Mouse (Mus musculus) heart, embryonic 12.5 days (tissue): ENCODE measurements around the gene Sfi1. TPM values are rescaled to one million over a fixed set of nuclear protein-coding genes. Genes with fewer than 3 reads are reported as not detected.
"Not testable (repeated sequence)": the region's sequence is repeated elsewhere in the genome, so short reads cannot be mapped to it uniquely, and the experiment has no call there.

Experiments
- ATAC-seq: fragments of 200-750 bp; cut with Nextera tagmentation; 2 replicates; pipeline ENCODE4 v1.8.0; 2017; ENCODE audit warnings: moderate TSS enrichment, moderate library complexity; ENCODE audit not compliant: insufficient number of reproducible peaks, low FRiP score
- H3K27ac ChIP-seq: fragments of 300-500 bp; sonication (generic); 2 replicates; pipeline ENCODE4 v1.5.1; 2016; ENCODE audit warnings: mild to moderate bottlenecking, moderate library complexity; ENCODE audit not compliant: poor library complexity, severe bottlenecking
- H3K27me3 ChIP-seq: fragments of 300-500 bp; sonication (generic); replicated peaks from 2 replicates; pipeline ENCODE4 v1.6.1; 2016; ENCODE audit warnings: mild to moderate bottlenecking, moderate library complexity
- H3K36me3 ChIP-seq: fragments of 300-500 bp; sonication (generic); 2 replicates; pipeline ENCODE4 v1.6.1; 2016; ENCODE audit warnings: mild to moderate bottlenecking, moderate library complexity
- H3K4me1 ChIP-seq: fragments of 300-500 bp; sonication (generic); replicated peaks from 2 replicates; pipeline ENCODE4 v1.6.1; 2016; ENCODE audit warnings: mild to moderate bottlenecking
- H3K4me2 ChIP-seq: fragments of 300-500 bp; sonication (generic); 2 replicates; pipeline ENCODE4 v1.6.1; 2016; ENCODE audit warnings: mild to moderate bottlenecking, moderate library complexity
- H3K4me3 ChIP-seq: fragments of 300-500 bp; sonication (generic); 2 replicates; pipeline ENCODE4 v1.5.1; 2016; ENCODE audit warnings: mild to moderate bottlenecking
- H3K9ac ChIP-seq: fragments of 300-500 bp; sonication (generic); 2 replicates; pipeline ENCODE4 v1.6.1; 2016; ENCODE audit warnings: mild to moderate bottlenecking, moderate library complexity
- H3K9me3 ChIP-seq: fragments of 300-500 bp; sonication (generic); replicated peaks from 2 replicates; pipeline ENCODE4 v1.6.1; 2016; ENCODE audit warnings: mild to moderate bottlenecking, moderate library complexity
- WGBS: fragments of 180-500 bp; shearing (Covaris S2); methylation state at CpG from one replicate; pipeline ENCODE4 v1.1.7; 2016; 5-methylcytosine and 5-hydroxymethylcytosine counted together
- polyA plus RNA-seq: library from polyadenylated mRNA; unstranded; fragments of >200 nt; fragmentation: Nextera tagmentation; extraction: Ambion mirVana; gene quantifications from 2 replicates; pipeline ENCODE4 v1.2.1, GENCODE M21; 2016

Sfi1 gene
- polyA plus RNA-seq, 1 experiment from 2014 or later: 13.8 TPM

DNA sequence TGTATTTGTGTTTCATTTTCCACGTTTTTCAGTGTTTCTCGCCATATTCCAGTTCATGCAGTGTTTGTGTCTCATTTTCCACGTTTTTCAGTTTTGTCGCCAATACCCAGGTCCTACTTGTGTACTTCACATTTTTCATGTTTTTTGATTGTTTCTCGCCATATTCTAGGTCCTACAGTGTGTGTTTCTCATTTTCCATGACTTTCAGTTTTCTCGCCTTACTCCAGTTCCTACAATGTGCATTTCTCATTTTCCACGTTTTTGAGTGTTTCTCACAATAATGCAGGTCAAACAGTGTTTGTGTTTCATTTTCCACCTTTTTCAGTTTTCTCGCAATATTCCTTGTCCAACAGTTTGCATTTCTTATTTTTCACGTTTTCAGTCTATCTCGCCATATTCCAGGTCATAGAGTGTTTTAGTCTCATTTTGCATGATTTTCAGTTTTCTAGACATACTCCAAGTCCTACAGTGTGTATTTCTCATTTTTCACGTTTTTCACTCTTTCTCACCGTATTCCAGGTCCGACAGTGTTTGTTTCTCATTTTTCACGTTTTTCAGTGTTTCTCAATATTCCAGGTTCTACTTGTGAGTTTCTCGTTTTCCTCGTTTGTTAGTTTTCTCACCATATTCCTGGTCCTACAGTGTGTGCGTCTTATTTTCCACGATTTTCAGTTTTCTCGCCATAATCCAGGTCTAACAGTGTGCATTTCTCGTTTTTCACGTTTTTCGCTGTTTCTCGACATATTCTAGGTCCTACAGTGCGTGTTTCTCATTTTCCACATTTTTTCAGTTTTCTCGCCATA is 92.0 kb downstream of the Sfi1 start:
- Histone ChIP-seq H3K9ac (no peak overlapping the region), H3K27me3 (no peaks in the 10 kb centered on the region), H3K36me3 (no peaks in the 10 kb centered on the region), H3K9me3 (peaks cover 40% of the 10 kb centered on the region), H3K27ac (no peak overlapping the region), H3K4me2 (no peak overlapping the region), H3K4me1 (no peaks in the 10 kb centered on the region), H3K4me3 (no peak overlapping the region)
- peak; percentile 56 for ATAC-seq
- 69% methylated on average over 25 of the region's 25 CpGs for WGBS

GRCm38 (mm10) chr11:3100066-3100645 is 93.1 kb downstream of the Sfi1 start:
- ATAC-seq: peak; percentile 83
- not testable (repeated sequence) for H3K9ac ChIP-seq, H3K4me3 ChIP-seq, H3K27me3 ChIP-seq, H3K4me1 ChIP-seq, H3K27ac ChIP-seq, H3K36me3 ChIP-seq, H3K4me2 ChIP-seq
- peaks cover 33% of the 10 kb centered on the region for H3K9me3 ChIP-seq
- 67% methylated on average over 12 of the region's 12 CpGs for WGBS

Other genes starting within 250 kb of the Sfi1 start
- gene Eif4enif1, start 8.9 kb upstream of the Sfi1 start, polyA plus RNA-seq: 37.4 and 39.9 TPM in 2 replicates
- gene Drg1, start 73.0 kb upstream of the Sfi1 start, polyA plus RNA-seq: 159 and 171 TPM in 2 replicates
- 35.6 and 39.5 TPM in 2 replicates for gene Patz1, start 95.4 kb upstream of the Sfi1 start, polyA plus RNA-seq
- gene Pik3ip1, start 136.9 kb upstream of the Sfi1 start, polyA plus RNA-seq: 20.2 and 21.3 TPM in 2 replicates
- 73.2 and 74.6 TPM in 2 replicates for gene Limk2, start 215.7 kb upstream of the Sfi1 start, polyA plus RNA-seq